Mouse (Mus musculus) liver, postnatal 0 days (tissue): ENCODE measurements at regions not wholly inside any gene's neighbourhood (a gene's known extent, or its start where the extent isn't known, plus 50 kb on each side); places are given as distances from the start of the nearest gene placed in this dataset.

Source experiments
- CTCF ChIP-seq: sonication (generic); IDR thresholded peaks from 2 replicates; pipeline ENCODE4 v1.5.1; 2016; ENCODE audit warnings: antibody characterized with exemption, low read depth
- EP300 ChIP-seq: IDR thresholded peaks from 2 replicates; pipeline ENCODE4 v1.6.1; 2016; ENCODE audit warnings: antibody characterized with exemption, low read depth, mild to moderate bottlenecking

DNA sequence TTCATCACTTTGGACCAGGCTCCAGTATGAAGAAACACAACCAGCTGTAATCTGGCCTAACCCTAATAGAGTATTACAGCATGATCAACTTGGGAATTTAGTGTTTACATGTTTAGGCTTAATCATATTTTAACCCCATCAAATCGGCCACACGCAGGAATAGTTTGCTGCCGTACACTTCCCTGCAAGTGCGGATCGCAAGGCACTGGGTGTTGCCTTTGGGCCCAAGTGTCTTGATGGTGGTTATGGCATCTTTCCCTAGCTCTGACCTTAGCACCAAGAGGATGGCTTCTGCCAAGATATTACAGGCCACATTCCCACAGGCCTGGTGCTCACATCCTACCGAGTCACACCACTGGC is 291.9 kb downstream of the Tgfb2 start:
- TF ChIP-seq CTCF (no peak), EP300 (no peak)
